Mouse (Mus musculus) forebrain, embryonic 10.5 days (tissue): ENCODE data around the gene 5730522E02Rik. TPM values are rescaled to one million over a fixed set of nuclear protein-coding genes. Genes with fewer than 3 reads are reported as not detected.

Experiments
- DNase-seq: peaks from one replicate; pipeline ENCODE4 v3.0.0-alpha.2; 2017; ENCODE audit warnings: low spot score; ENCODE audit errors: extremely low spot score
- H3K27ac ChIP-seq: fragments of 300-500 bp; sonication (generic); 2 replicates; pipeline ENCODE4 v1.5.1; 2016; ENCODE audit warnings: mild to moderate bottlenecking
- H3K27me3 ChIP-seq: fragments of 300-500 bp; sonication (generic); 2 replicates; pipeline ENCODE4 v1.6.1; 2016; ENCODE audit warnings: mild to moderate bottlenecking; ENCODE audit not compliant: poor library complexity, severe bottlenecking
- H3K36me3 ChIP-seq: fragments of 300-500 bp; sonication (generic); replicated peaks from 2 replicates; pipeline ENCODE4 v1.6.1; 2016; ENCODE audit warnings: mild to moderate bottlenecking, moderate library complexity
- H3K4me1 ChIP-seq: fragments of 300-500 bp; sonication (generic); 2 replicates; pipeline ENCODE4 v1.6.1; 2016
- H3K4me3 ChIP-seq: fragments of 300-500 bp; sonication (generic); 2 replicates; pipeline ENCODE4 v1.5.1; 2016; ENCODE audit warnings: mild to moderate bottlenecking, moderate library complexity
- H3K9me3 ChIP-seq: fragments of 300-500 bp; sonication (generic); 2 replicates; pipeline ENCODE4 v1.6.1; 2016; ENCODE audit warnings: mild to moderate bottlenecking, moderate library complexity
- WGBS: fragments of 180-500 bp; shearing (Covaris S2); methylation state at CpG from one replicate; pipeline ENCODE4 v1.1.7; 2016; 5-methylcytosine and 5-hydroxymethylcytosine counted together
- polyA plus RNA-seq: library from polyadenylated mRNA; unstranded; fragments of >200 nt; fragmentation: Nextera tagmentation; extraction: Ambion mirVana; gene quantifications from 2 replicates; pipeline ENCODE4 v1.2.1, GENCODE M21; 2016

Gene 5730522E02Rik
- polyA plus RNA-seq, 1 experiment from 2014 or later = 4.9 TPM

DNA sequence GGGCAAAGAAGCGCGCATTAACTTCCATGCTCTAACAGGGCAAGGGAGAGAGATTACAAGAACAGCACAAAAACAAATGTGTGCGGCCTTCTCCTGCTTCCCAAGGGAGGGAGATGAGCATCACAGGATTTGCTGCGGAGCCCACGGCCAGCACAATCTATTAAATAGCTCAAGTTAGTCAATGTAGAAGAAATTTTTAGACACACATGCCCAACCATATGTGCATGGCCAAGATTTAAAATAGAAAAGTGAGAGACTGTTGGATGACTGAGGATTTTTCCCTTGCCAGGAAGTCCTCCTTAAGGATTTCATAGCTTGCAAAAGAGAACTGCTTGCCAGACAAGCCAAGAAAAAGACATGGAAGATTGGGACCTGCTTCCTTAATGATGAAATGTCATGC is 473.3 kb downstream of the 5730522E02Rik start:
- no peaks in the 10 kb centered on the region for H3K9me3 ChIP-seq
- DNase-seq = no peak
- no peak overlapping the region for H3K27ac ChIP-seq
- WGBS = 89% methylated on average over 5 of the region's 5 CpGs
- no peaks in the 10 kb centered on the region for H3K27me3 ChIP-seq
- H3K4me1 ChIP-seq = 0 out of 2 replicates have a peak, but pooled peaks cover 7% of the 10 kb centered on the region
- H3K4me3 ChIP-seq = no peak overlapping the region
- no peaks in the 10 kb centered on the region for H3K36me3 ChIP-seq

DNA sequence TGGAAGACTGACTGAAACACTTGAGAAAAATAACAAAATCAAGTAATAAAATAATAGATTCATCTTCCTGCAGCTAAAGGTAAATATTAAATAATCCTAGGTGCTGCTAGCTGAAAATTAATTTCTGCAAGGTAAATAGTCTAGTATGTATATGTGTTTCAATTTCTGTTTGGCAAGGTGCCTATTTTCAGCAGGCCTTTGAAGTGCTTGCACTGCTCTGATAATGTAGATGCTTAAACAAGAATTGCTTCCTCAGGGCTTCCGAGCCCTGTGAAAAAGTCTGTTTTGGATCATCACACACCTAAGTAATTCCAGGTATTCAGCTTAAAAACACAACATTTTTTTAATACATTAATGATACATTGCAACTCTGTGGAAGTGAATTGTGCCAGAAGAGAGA is 481.1 kb downstream of the 5730522E02Rik start:
- WGBS = 79% methylated on average over 1 of the region's 1 CpGs
- no peak overlapping the region for H3K27ac ChIP-seq
- no peaks in the 10 kb centered on the region for H3K36me3 ChIP-seq
- no peaks in the 10 kb centered on the region for H3K9me3 ChIP-seq
- no peaks in the 10 kb centered on the region for H3K4me1 ChIP-seq
- no peak for DNase-seq
- H3K27me3 ChIP-seq = no peaks in the 10 kb centered on the region
- no peak overlapping the region for H3K4me3 ChIP-seq

GRCm38 (mm10) chr11:25715447-25716321 is 494.9 kb downstream of the 5730522E02Rik start:
- no peaks in the 10 kb centered on the region for H3K36me3 ChIP-seq
- H3K9me3 ChIP-seq = no peaks in the 10 kb centered on the region
- no peaks in the 10 kb centered on the region for H3K27me3 ChIP-seq
- H3K4me1 ChIP-seq = no peaks in the 10 kb centered on the region
- DNase-seq = no peak
- no peak overlapping the region for H3K4me3 ChIP-seq
- H3K27ac ChIP-seq = no peak overlapping the region
- 86% methylated on average over 7 of the region's 7 CpGs for WGBS

DNA sequence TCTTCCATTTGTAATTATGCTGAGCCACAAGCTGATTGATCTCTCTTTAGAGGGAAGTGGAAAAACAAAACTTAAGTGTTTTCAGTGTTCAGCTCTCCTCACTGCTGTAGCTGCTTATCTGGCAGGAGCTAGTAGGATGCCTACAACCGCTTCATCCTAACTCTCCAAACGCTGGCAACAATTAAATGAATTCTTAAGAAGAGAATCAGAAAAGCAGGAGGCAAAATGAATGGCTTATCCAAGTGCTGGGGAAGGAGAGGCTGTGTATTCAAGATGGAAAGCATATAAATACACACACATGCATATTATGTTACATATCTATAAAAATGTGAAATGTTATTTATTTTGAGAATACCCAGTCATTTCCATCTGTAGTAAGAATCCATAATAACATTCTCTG is 500.0 kb downstream of the 5730522E02Rik start:
- Histone ChIP-seq H3K4me3 (no peak overlapping the region), H3K27me3 (no peaks in the 10 kb centered on the region), H3K9me3 (no peaks in the 10 kb centered on the region), H3K4me1 (no peaks in the 10 kb centered on the region), H3K36me3 (no peaks in the 10 kb centered on the region), H3K27ac (no peak overlapping the region)
- no peak for DNase-seq
- WGBS = 67% methylated on average over 2 of the region's 2 CpGs

- Histone ChIP-seq H3K27me3 (no peaks in the 10 kb centered on the region), H3K36me3 (no peaks in the 10 kb centered on the region), H3K27ac (no peak overlapping the region), H3K9me3 (no peaks in the 10 kb centered on the region), H3K4me1 (no peaks in the 10 kb centered on the region), H3K4me3 (no peak overlapping the region)
- 83% methylated on average over 4 of the region's 4 CpGs for WGBS
- DNase-seq = no peak
These were observed 500.7 kb downstream of the 5730522E02Rik start for GRCm38 (mm10) chr11:25709892-25710291.

- WGBS = 70% methylated on average over 11 of the region's 11 CpGs
- Histone ChIP-seq H3K27ac (no peak overlapping the region), H3K36me3 (no peaks in the 10 kb centered on the region), H3K4me1 (peaks cover 8% of the 10 kb centered on the region), H3K27me3 (no peaks in the 10 kb centered on the region), H3K4me3 (no peak overlapping the region), H3K9me3 (no peaks in the 10 kb centered on the region)
- DNase-seq = no peak
These were observed 506.0 kb downstream of the 5730522E02Rik start for GRCm38 (mm10) chr11:25704332-25705168.

DNA sequence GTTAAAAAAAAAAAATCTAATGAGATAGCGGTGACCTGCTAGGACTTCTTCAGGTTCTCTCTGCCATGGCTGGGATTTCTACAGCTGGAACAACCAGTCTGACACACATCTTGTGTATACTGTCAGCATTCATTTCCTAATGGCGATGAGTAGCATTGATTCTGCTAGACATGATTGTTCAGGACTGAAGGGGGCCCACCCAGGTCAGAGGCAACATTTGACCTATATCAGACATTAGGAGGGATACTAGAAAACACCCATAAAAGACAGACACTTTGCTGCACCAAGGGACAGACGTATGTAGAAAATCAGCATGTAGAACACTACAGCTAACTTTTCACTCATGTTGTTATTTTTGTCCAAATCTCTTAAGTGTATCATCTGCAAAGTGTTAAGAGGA is 507.8 kb downstream of the 5730522E02Rik start:
- H3K36me3 ChIP-seq = no peaks in the 10 kb centered on the region
- H3K9me3 ChIP-seq = no peaks in the 10 kb centered on the region
- no peaks in the 10 kb centered on the region for H3K27me3 ChIP-seq
- no peak for DNase-seq
- 88% methylated on average over 3 of the region's 3 CpGs for WGBS
- H3K4me3 ChIP-seq = no peak overlapping the region
- no peak overlapping the region for H3K27ac ChIP-seq
- H3K4me1 ChIP-seq = peaks cover 22% of the 10 kb centered on the region

DNA sequence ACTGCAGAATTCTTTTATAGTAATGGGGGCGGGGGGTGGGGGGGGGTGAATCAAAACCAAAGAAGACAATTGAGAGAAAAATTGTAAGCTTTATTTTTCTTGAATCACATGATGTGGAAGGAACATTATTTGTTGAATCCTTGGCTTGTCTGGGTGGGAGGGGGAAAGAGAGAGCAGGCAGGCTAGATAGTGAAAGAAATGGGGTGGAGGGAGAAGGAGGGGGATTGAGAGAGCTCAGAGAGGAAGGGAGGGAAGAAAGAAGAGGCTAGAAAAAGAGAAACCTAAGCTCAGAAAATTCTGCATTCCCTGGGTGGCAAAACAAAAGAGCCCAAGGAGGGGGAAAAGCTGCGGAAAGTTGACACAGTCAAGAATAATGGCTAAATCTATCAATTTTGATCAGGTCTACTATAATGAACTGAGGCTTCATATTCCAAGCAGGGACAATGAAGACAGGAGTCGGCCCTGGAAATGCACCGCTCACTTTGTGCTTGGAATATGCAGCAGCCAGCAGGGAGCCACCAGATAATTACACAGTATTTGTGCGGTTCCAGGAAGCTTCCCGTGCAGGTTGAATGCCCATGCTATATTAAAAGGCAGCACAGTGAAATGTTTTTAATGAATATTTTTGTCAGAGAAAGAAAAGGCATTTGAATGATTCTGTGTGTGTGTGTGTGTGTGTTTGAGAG is 512.9 kb downstream of the 5730522E02Rik start:
- H3K27me3 ChIP-seq = no peaks in the 10 kb centered on the region; the same call in 1 of the 2 replicates
- WGBS = 20% methylated on average over 6 of the region's 6 CpGs
- DNase-seq = peak; percentile 18
- peak overlapping the region; percentile 63 for H3K27ac ChIP-seq
- no peaks in the 10 kb centered on the region for H3K9me3 ChIP-seq
- H3K4me1 ChIP-seq = peaks cover 40% of the 10 kb centered on the region
- peak overlapping the region; percentile 26; the same call in 1 of the 2 replicates for H3K4me3 ChIP-seq
- H3K36me3 ChIP-seq = no peaks in the 10 kb centered on the region

DNA sequence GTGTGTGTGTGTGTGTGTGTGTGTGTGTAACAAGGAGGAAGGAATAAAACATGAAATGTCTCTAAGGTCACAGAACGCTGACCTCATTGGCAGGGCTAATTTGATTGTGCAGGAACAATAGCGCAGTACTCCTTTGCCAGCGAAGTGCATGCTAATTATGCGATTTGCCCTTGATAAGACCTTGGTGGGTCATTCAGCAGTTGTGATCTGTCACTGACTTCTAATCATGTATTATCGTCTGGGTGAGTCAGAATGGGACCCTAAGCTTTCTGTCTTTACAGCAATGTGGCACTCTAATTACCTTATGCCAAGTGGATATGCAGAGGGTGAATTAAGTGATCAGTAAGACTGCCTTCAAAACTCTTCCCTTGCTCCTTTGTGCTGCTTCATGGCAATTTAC is 514.4 kb downstream of the 5730522E02Rik start:
- DNase-seq = no peak
- peaks cover 40% of the 10 kb centered on the region for H3K4me1 ChIP-seq
- no peak overlapping the region for H3K4me3 ChIP-seq
- WGBS = 55% methylated on average over 5 of the region's 5 CpGs
- H3K9me3 ChIP-seq = no peaks in the 10 kb centered on the region
- H3K27ac ChIP-seq = peak overlapping the region; percentile 25; the same call in 1 of the 2 replicates
- no peaks in the 10 kb centered on the region for H3K36me3 ChIP-seq
- H3K27me3 ChIP-seq = no peaks in the 10 kb centered on the region; the same call in 1 of the 2 replicates

DNA sequence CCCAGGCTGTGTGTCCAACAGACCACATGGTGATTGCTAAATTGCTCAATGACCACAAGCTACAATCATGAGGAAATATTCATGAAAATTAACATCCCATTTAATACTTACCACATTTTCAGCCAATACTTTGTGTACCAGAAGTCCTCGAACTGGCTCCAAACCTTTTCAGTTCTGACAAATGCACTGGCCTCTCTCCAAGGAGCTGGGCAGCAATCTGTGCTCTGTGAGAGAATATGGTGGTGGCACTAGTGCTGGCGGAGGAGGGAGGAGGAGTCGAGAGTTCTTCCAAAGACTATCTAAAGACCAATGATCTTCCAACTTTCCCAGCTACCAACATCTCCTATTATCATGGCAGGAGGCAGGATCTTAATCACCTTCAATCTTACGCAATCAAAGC is 525.8 kb downstream of the 5730522E02Rik start:
- DNase-seq = no peak
- no peak overlapping the region for H3K4me3 ChIP-seq
- no peaks in the 10 kb centered on the region for H3K9me3 ChIP-seq
- H3K27ac ChIP-seq = no peak overlapping the region
- H3K4me1 ChIP-seq = no peaks in the 10 kb centered on the region
- H3K36me3 ChIP-seq = no peaks in the 10 kb centered on the region
- H3K27me3 ChIP-seq = no peaks in the 10 kb centered on the region
- 83% methylated on average over 4 of the region's 4 CpGs for WGBS

DNA sequence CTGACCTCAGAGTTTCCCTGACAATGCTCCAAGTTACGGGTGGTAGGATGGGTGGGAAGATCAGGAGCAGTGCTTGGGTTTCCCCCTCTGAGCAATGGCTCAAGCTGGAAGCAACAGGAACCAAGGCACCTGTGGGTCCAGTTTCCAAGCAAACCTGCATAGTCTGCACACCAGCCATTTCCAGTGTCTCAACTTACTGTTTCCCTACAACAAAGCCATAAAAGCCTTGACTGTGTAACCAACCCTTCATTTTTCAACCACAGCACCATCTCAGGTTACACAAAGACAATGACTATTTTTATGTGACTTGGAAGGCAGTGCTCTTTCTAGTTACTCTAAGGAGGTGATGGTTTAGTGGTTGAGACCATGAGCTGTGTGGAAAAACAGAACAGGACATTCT is 530.7 kb downstream of the 5730522E02Rik start:
- DNase-seq = no peak
- Histone ChIP-seq H3K4me3 (no peak overlapping the region), H3K9me3 (no peaks in the 10 kb centered on the region), H3K36me3 (no peaks in the 10 kb centered on the region), H3K4me1 (no peaks in the 10 kb centered on the region), H3K27me3 (no peaks in the 10 kb centered on the region), H3K27ac (no peak overlapping the region)
- 79% methylated on average over 1 of the region's 1 CpGs for WGBS

DNA sequence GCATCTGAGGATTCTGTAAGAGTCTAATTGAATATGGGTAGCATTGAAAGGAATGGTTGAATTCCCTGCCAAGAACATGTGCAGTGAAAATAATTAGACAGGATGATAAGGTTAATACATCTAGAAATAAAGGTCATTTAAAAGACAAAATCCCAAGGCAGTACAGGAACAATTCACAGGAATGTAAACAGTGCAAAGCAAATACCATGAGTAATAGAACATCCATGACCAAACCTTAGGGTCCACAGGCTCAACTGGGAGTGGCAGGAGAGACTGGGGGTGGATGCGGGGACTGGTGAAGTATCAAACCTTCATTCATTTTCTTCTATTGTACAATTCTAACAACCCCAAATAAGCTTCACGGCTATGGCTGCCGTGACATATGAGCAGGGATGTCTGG is 536.4 kb downstream of the 5730522E02Rik start:
- DNase-seq = no peak
- no peak overlapping the region for H3K27ac ChIP-seq
- no peaks in the 10 kb centered on the region for H3K36me3 ChIP-seq
- H3K4me1 ChIP-seq = no peaks in the 10 kb centered on the region
- H3K9me3 ChIP-seq = no peaks in the 10 kb centered on the region
- no peaks in the 10 kb centered on the region for H3K27me3 ChIP-seq
- no peak overlapping the region for H3K4me3 ChIP-seq
- WGBS = 91% methylated on average over 3 of the region's 3 CpGs
